Mouse (Mus musculus): ENCODE measurements around the gene Inpp5b. TPM values are rescaled to one million over a fixed set of nuclear protein-coding genes. Genes with fewer than 3 reads are reported as not detected.

Gene Inpp5b
- polyA plus RNA-seq (2012; rRNA removed), result 15.3 and 17.7 TPM in 2 replicates

DNA sequence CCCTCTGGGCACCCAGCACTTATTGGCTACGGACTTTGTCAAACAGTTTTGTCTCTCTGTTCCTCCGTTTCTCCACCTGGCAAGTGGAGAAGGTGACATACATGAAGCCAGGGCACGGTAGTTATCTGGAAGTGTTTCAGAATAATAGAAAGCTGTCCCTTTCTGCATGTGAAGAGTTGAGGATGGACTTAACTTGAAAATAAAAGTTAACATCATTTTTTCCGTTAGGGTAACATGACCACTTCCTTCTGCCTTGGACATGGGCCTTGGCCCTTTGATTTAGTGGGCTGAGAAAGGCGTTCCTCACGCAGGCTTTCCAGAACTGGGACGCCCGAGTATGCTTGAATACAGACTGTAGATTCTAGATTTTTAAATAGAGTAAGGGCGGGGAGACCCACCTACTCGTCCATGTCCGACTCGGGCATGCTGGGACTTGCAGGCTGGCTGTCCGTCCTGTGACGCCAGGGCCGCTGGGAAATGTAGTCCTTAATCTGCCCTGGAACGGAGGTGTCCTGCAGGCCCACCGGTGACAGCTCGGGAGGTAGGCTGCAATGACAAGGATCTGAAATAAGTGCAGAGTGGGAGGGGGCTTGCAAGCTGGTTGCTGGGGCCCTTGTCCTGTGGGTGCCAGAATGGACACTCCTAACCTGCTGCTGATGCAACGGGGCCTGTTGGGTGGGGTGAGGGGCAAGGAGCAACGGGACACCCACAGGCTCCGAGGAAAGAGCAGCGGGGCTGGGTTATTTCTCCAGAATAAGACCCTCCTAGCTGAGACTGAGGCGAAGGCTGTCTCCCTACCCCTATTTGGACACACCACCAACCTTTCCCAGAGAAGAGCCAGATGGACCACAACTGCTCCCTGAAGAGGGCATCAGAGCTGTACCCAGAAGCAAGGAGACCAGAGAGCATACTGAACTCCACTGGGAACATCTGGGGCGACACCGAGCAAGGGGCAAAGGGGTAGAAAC is at the start of gene Inpp5b:
Gene Inpp5b (plus strand): TSS at position 475 of the 968 bp plus-strand sequence.

DNA sequence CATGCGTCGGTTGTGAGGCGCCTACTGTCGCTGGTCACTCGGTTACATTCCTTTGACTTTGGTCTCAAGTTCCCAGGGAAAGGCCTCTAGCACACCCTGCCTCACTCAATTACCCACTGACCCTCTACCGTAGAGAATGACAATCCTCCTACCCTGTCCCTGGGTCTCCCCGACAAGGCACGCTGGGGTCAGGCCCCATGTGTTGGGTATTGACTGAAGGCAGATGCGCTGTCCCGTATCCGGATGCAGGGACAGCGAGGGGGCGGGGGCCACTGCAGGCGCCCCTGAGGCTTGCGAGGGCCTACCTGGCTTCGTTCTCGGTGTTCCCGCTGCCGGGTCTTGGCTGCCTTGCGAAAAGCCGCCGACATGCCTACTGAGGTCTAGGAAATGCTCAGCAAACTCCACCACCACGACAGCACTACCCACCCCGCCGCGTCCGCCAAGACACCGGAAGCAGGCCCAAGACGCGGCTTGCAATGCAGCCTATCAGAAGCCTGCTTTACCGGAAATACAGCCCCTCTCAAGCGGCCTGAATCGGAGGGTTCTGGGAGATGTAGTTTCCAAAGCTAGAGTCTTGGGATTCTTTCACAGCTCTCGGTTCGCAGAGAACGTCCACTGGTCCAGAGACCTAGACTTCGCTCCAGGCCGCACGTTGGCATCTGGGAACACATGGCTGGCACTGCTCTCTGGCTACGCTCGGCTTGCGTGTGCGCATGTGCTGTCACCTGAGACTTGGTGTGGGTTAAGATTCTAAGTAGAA is 48.3 kb upstream of the Inpp5b start, which contains the start of gene Utp11:
Gene Utp11 (minus strand): TSS at position 466 of the 760 bp plus-strand sequence.

DNA sequence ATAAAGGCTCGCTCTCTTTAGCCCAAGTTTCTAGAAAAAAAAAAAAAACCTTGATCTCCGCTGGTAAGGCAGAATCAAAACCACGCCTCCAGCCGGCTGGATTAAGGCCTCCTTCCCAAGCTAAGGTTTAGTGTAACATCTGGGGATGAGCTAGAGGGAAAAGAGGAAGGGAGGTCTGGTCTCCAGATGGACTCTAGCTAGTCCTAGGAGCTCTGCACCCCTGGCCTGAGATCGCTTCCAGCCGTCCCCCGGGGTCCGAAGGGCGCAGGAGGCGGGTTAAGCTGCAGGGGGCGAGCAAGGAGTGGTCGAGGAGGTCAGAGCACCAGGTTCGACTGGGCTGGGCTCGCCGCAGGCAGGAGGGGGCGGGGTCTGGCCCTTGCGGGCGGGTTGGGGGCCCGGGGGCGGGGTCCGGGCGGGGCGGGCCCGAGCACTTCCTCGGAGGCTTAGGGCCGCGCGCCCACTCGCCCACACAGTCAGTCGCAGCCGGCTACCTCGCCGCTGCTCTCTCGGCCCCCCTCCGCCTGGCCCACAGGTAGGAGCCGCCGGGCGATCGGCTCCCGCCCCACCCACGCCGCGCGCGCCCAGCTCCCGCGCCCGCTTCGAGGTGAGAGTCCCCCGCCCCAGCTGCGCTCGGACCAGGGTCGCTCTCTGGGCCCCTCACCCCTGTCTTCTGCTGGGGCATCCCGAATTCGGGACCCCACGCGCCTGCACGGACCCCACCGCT is 41.2 kb upstream of the Inpp5b start, which contains the start of gene Fhl3:
Gene Fhl3 (plus strand): TSS at position 454 of the 724 bp plus-strand sequence.

GRCm38 (mm10) chr4:124714545-124715481 is 26.8 kb upstream of the Inpp5b start, which contains the start of gene Sf3a3:
Gene Sf3a3, plus strand, starts transcription at chr4:124714776.

DNA sequence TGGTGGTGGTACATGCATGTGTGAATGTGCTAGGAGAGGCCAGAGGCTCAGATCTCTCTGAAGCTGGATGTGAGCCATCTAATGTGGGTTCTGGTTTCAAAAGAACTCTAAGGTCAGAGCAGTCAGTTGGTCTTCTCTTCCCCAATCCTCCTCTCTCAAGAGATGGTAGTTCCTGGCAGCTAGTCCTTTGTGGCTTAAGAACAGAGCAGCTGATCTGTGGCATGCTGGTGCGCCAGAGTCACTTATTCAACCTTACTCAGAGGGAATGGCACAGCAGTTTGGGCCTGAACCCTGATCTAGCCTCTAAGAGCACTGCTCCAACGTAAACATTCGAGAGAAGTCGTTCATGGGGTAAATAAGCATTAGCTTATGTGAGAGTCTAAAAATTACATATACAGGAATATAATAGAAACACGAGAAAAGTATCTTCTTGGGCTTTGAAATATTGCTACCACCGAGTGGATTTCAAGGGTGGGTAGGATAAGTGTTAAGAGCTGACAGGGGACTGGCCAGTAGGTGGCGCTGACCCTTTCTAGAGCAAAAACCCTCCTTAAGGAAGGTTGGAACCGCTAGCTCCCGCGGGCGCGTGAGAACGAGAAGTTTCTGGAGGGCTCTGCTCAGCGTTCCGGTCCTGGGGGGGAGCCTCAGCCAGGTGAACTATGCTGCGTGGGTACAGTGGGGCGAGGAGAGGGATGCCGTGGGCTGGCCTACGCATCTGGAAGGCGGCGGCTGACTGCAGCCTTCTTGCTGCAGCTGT is 60.1 kb downstream of the Inpp5b start, which contains the start of gene Mtf1:
Gene Mtf1 (plus strand): TSS at position 553 of the 757 bp plus-strand sequence.

GRCm38 (mm10) chr4:124850261-124850913 is 108.7 kb downstream of the Inpp5b start, which contains the start of gene Yrdc:
Gene Yrdc, plus strand, starts transcription at chr4:124850679.

Other genes starting within 250 kb of the Inpp5b start
- gene 3100002H09Rik, start 131.0 kb upstream of the Inpp5b start, polyA plus RNA-seq (2012; rRNA removed), result not detected in 2 replicates
- gene Pou3f1, start 85.0 kb upstream of the Inpp5b start, polyA plus RNA-seq (2012; rRNA removed), result 0.17 and 0.45 TPM in 2 replicates
- 4.1 and 5.3 TPM in 2 replicates for gene Utp11, start 48.2 kb upstream of the Inpp5b start, polyA plus RNA-seq (2012; rRNA removed)
- 12.4 and 13.7 TPM in 2 replicates for gene Fhl3, start 41.1 kb upstream of the Inpp5b start, polyA plus RNA-seq (2012; rRNA removed)
- gene Sf3a3, start 27.1 kb upstream of the Inpp5b start, polyA plus RNA-seq (2012; rRNA removed), result 7.4 and 8.9 TPM in 2 replicates
- 7.2 and 8.0 TPM in 2 replicates for gene Mtf1, start 60.3 kb downstream of the Inpp5b start, polyA plus RNA-seq (2012; rRNA removed)
- 35.8 and 36.2 TPM in 2 replicates for gene Yrdc, start 108.8 kb downstream of the Inpp5b start, polyA plus RNA-seq (2012; rRNA removed)
- 51.9 and 63.5 TPM in 2 replicates for gene 1110065P20Rik, start 109.3 kb downstream of the Inpp5b start, polyA plus RNA-seq (2012; rRNA removed)
- gene Maneal, start 120.3 kb downstream of the Inpp5b start, polyA plus RNA-seq (2012; rRNA removed), result 0.57 and 0.60 TPM in 2 replicates
- 0.06 TPM in 1 of 2 replicates, not detected in the other for gene Epha10, start 139.0 kb downstream of the Inpp5b start, polyA plus RNA-seq (2012; rRNA removed)
- 9.9 and 11.3 TPM in 2 replicates for gene 9930104L06Rik, start 195.2 kb downstream of the Inpp5b start, polyA plus RNA-seq (2012; rRNA removed)
- gene Cdca8, start 197.5 kb downstream of the Inpp5b start, polyA plus RNA-seq (2012; rRNA removed), result 16.3 and 16.6 TPM in 2 replicates
- 3.4 and 4.2 TPM in 2 replicates for gene Rspo1, start 244.6 kb downstream of the Inpp5b start, polyA plus RNA-seq (2012; rRNA removed)